Mouse (Mus musculus): ENCODE measurements at regions not wholly inside any gene's neighbourhood (a gene's known extent, or its start where the extent isn't known, plus 50 kb on each side); places are given as distances from the start of the nearest gene placed in this dataset.

GRCm38 (mm10) chr2:8562948-8563347, 1053.6 kb upstream of the Celf2 start:
- DNase-seq = peak; percentile 21

- DNase-seq = no peak
Observed at GRCm38 (mm10) chr2:8546116-8546515, 1036.8 kb upstream of the Celf2 start.

GRCm38 (mm10) chr2:8536842-8537241, 1027.5 kb upstream of the Celf2 start:
- no peak for DNase-seq

DNA sequence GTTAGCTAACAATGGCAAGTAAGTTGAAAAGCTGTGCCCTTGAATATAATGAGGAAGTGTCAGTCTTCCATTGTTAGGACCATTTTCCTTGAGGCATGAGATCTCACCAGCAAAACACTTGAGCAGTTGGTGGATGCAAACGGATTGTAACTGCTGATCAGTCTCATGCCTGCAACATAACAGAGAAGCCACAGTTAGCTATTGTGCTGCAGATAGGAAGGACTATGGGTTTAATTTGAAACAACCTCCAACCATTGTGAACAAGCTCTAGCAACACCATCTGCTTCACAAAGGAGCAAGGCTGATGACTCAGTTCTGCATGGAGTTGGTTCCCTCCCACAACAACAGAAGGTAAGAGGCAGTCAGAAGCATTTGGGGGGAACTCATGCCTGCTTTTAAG, 989.1 kb upstream of the Celf2 start:
- DNase-seq = peak; percentile 58

GRCm38 (mm10) chr2:8477827-8478528, 968.6 kb upstream of the Celf2 start:
- no peak for DNase-seq

DNA sequence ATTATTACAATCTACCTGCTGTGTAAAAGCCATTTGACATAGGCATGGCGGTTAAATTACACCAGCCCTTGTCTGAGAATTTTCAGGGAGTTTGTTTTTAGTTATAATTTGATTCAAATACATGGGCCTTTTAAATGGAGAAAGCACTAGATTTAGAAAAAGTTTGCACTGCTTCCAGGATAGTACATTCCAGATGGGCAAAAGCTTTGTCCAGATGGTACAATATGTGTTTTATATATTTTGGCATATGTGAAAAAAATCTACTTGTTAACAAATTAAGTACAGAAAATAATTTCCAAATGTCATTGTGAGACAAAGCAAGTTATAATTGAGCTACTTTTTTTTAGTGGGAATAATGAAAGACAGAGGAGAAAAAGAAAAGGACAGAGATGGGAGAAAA, 961.2 kb upstream of the Celf2 start:
- no peak for DNase-seq

DNA sequence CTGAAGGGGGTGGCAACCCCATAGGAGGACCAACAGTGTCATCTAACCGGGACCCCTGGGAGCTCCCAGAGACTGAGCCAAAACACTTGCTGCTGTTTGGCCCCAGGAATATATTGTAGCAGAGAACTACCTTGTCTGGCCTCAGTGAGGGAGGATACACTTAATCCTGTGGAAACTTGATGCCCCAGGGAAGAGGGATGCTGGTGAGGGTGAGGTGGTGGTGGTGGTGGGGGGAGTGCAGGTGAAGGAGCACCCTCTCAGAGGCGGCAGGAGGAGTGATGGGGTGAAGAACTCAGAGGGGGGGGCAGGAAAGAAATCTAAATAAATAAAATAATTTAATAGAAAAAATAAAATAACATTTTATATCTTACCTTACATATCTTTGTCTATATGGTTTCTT, 959.6 kb upstream of the Celf2 start:
- no peak for DNase-seq

GRCm38 (mm10) chr2:8468351-8468750, 959.0 kb upstream of the Celf2 start:
- DNase-seq = no peak

DNA sequence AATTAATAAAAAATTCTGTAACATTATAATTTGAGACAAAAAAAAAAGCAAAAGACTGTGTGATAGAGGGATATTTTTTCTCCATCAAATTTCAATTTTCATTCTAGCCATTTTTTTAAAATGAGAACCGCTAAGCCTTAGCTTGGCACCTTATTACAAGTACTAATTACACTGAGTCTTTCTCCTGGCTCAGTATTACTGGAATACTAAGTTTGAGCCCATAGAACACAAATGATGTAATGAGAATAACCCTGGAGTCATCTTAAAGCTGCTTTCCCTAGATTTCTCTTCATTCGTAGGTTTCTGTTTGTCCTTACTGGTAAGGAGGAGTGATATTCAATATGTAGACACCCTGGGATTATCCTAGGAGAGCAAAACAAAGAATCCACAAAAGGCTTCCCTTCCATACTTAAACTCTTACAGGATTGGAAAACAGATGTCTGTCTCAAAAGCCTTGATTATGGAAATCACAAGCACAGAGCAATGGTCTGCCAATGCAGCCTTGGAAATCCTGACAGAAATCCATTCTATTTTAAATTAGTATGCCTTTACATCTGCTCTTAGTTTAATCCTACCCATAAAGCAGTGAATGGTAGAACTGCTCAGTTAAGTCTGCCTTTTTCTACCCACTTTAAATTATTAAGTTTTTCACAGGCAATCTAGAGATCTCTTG, 958.3 kb upstream of the Celf2 start:
- no peak for DNase-seq

- no peak for DNase-seq
Observed at GRCm38 (mm10) chr2:8452566-8453243, 943.3 kb upstream of the Celf2 start.

DNA sequence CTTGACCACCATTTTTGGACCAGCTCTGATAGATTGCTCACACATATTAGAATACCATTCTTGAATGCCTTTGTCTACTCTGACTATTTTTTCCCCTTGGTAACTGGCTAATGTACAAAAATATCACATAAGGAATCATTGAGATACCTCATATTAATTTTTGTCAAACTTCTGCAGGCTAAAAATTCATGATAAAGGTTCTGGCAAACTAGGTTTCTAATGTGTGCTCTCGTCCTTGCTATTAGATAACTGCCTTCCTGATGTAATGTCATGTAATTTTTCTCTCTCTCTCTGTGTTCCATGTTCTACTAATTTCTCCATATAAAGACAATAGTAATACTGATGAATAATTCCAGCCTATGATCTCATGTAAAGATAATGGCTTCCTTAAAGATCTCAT, 931.9 kb upstream of the Celf2 start:
- DNase-seq = no peak

- no peak for DNase-seq
Observed at GRCm38 (mm10) chr2:8429652-8430343, 920.4 kb upstream of the Celf2 start.

DNA sequence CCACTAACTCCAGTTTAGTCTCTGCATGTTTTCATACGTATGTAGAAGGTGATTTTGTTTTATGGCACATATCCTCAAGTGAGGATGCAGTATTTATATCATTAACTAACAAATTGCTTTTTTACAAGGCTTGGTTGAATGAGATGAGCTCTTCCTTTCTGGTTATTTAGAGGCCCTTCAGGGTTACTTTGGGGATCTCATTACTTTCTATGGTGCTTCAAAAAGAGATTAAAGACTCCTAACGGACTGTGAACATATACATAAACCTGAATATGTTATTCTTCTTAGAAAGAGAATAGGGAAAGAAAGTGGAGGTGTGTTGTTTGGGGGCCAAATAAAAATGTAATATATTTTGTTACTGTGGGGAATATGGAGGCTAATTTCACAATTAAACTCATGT, 918.8 kb upstream of the Celf2 start:
- no peak for DNase-seq

- no peak for DNase-seq
Observed at GRCm38 (mm10) chr2:8427720-8428119, 918.4 kb upstream of the Celf2 start.

DNA sequence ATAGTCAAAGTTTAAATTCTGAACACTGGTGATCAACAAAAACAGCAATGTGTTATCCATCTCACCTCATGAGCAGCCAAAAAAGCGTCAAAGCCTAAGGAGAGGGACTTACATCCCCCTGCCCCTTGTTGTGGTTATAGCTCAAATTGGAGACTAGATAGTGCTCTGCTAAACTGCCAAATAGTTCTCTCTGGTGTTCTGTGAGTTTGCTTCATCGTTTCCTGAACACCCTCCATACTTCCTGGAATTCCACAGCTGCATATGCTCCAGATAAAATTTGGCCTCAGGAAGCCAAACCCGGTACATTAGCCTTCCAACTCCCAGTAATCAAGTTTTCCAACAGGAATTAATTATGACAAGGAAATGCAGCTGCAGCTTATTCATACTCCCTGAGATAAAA, 906.6 kb upstream of the Celf2 start:
- no peak for DNase-seq

DNA sequence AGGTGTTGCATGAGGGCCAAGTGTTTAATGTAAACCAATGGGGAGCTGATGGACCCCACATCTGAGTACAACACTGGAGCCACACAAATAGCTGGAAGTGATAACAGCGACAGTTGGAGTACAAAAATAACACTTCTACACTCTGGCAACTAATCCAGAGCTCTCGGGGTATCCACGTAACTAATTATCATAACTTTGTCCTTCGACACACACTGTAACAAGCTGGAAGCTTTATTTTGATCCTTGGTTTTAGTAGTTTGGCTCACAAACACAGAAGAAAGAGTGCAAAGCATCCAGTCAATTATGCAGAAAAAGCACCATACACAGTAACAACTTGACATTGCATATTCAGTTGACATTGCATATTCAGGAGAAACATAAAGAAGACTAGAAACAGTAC, 884.8 kb upstream of the Celf2 start:
- DNase-seq = no peak

GRCm38 (mm10) chr2:8389530-8389929, 880.2 kb upstream of the Celf2 start:
- no peak for DNase-seq

- DNase-seq = peak; percentile 42
Observed at GRCm38 (mm10) chr2:8380246-8380645, 870.9 kb upstream of the Celf2 start.

- DNase-seq = no peak
Observed at GRCm38 (mm10) chr2:8379590-8379989, 870.2 kb upstream of the Celf2 start.

DNA sequence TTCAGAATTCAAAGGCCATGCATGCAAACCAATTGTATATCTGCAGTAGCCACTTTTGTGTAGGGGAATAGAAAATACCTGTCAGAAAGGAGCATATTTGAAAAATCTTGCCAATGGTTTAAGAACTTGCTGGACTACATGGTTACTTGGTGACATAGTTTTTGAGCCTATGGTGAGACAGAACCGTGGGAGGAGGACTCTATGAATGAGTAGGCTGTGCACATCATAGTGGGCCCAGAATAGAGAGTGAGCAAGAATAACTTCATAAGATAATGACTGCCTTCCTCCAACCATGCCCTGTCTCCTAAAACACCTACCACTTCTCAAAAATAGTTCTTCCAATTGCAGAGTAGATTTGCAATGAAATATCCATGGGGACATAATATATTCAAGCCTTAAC, 838.5 kb upstream of the Celf2 start:
- no peak for DNase-seq

- peak; percentile 80 for DNase-seq
Observed at GRCm38 (mm10) chr2:8344748-8345147, 835.4 kb upstream of the Celf2 start.

DNA sequence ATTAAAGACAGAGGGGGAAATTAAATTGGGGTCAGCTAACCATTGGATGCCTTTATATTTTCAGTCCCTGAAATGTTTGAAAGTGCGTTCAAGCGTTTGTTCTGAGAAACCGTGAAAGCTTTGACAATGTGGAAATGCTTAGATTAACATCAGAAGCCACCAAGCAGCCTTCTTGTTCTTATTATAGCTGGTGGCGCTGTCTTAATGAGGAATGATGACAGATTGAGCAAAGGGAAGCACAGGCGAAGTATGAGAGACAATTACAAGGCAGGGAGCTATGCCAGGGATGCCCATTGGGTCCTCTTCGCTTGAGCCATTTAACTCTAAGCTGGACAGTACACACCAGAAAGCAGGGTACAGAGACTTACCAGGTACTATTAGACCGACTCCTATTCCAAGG, 828.9 kb upstream of the Celf2 start:
- no peak for DNase-seq

DNA sequence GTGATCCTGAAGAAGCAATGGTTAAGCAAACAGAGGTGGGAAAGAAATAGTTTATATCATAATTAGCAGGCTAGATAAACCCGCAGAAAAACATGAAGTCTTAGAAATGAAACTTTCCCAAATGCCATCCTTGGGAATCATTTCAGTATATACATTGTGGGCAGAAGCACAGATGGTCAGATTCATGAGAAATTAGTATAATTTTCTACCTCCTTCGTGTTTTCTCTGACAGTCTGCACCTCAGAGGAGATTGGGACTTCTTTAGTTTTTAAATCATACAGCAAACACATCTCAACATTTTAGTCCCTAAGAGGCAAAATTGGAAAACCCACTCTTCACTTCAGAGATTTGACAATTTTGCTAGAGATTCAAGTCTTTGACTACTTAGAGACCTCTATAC, 786.6 kb upstream of the Celf2 start:
- DNase-seq = no peak

DNA sequence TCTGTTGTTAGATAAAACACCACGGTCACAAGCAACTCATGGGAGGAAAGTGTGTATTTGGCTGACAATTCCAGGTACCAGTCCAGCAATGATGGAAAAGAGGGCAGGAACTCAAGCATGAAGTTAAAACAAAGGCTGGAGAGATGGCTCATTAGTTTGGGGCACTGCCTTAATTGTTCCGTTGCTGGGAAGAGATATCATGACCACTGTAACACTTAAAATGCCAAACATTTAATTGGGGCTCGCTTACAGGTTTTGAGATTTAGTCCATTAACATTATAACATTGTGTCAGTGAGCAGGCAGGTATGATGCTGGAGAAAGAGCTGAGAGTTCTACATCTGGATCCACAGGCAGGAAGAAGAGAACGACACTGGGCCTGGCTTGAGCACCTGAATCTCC, 782.0 kb upstream of the Celf2 start:
- no peak for DNase-seq

Measured in right cerebral cortex, postnatal 25 days (tissue).